Mouse (Mus musculus) retina, postnatal 1 day (tissue): ENCODE data around the gene Stau1.

Source experiments
- DNase-seq: peaks from one replicate; pipeline ENCODE4 v3.0.0-alpha.2; 2012

Gene Stau1

GRCm38 (mm10) chr2:166983351-166983894 lies 12.7 kb downstream of the Stau1 start:
- DNase-seq, result no peak

GRCm38 (mm10) chr2:166980161-166980560 lies 15.9 kb downstream of the Stau1 start:
- no peak for DNase-seq

GRCm38 (mm10) chr2:166977490-166977889 lies 18.6 kb downstream of the Stau1 start:
- DNase-seq, result no peak

GRCm38 (mm10) chr2:166976356-166976755 lies 19.7 kb downstream of the Stau1 start:
- no peak for DNase-seq

GRCm38 (mm10) chr2:166974177-166974872 lies 21.8 kb downstream of the Stau1 start:
- no peak for DNase-seq

- DNase-seq, result no peak
Measured at GRCm38 (mm10) chr2:166973153-166973552, 22.9 kb downstream of the Stau1 start.

- DNase-seq, result no peak
Measured at GRCm38 (mm10) chr2:166964773-166965172, 31.3 kb downstream of the Stau1 start.

- no peak for DNase-seq
Measured at GRCm38 (mm10) chr2:166963257-166963656, 32.8 kb downstream of the Stau1 start.

- no peak for DNase-seq
Measured at GRCm38 (mm10) chr2:166960648-166961330, 35.3 kb downstream of the Stau1 start.

- DNase-seq, result peak; percentile 60
Measured at GRCm38 (mm10) chr2:166956805-166957204, 39.3 kb downstream of the Stau1 start.

- DNase-seq, result no peak
Measured at GRCm38 (mm10) chr2:166952151-166952550, 43.9 kb downstream of the Stau1 start.

- DNase-seq, result peak; percentile 38
Measured at GRCm38 (mm10) chr2:166950853-166951648, 45.0 kb downstream of the Stau1 start.

GRCm38 (mm10) chr2:166948936-166949335 lies 47.2 kb downstream of the Stau1 start:
- no peak for DNase-seq

- no peak for DNase-seq
Measured at GRCm38 (mm10) chr2:166948246-166948645, 47.9 kb downstream of the Stau1 start.

GRCm38 (mm10) chr2:166945456-166945855 lies 50.6 kb downstream of the Stau1 start:
- peak; percentile 40 for DNase-seq

- no peak for DNase-seq
Measured at GRCm38 (mm10) chr2:166944346-166944745, 51.8 kb downstream of the Stau1 start.

GRCm38 (mm10) chr2:166943146-166943545 lies 53.0 kb downstream of the Stau1 start:
- no peak for DNase-seq

- DNase-seq, result no peak
Measured at GRCm38 (mm10) chr2:166936166-166936565, 59.9 kb downstream of the Stau1 start.

GRCm38 (mm10) chr2:166935582-166935981 lies 60.5 kb downstream of the Stau1 start:
- DNase-seq, result no peak

- no peak for DNase-seq
Measured at GRCm38 (mm10) chr2:166934416-166934815, 61.7 kb downstream of the Stau1 start.

- no peak for DNase-seq
Measured at GRCm38 (mm10) chr2:166933943-166934342, 62.2 kb downstream of the Stau1 start.

GRCm38 (mm10) chr2:166923971-166924370 lies 72.1 kb downstream of the Stau1 start:
- no peak for DNase-seq

GRCm38 (mm10) chr2:166910536-166910935 lies 85.6 kb downstream of the Stau1 start:
- no peak for DNase-seq
